Mouse (Mus musculus) hindbrain, embryonic 11.5 days (tissue): ENCODE measurements at regions not wholly inside any gene's neighbourhood (a gene's known extent, or its start where the extent isn't known, plus 50 kb on each side); places are given as distances from the start of the nearest gene placed in this dataset.

Experiments used
- ATAC-seq: fragments of 200-750 bp; cut with Nextera tagmentation; 2 replicates; pipeline ENCODE4 v1.8.0; 2017; ENCODE audit warnings: mild to moderate bottlenecking, moderate TSS enrichment, moderate library complexity; ENCODE audit not compliant: low FRiP score
- DNase-seq: peaks from one replicate; pipeline ENCODE4 v3.0.0-alpha.2; 2015; ENCODE audit warnings: low spot score
- H3K27ac ChIP-seq: fragments of 300-500 bp; sonication (generic); 2 replicates; pipeline ENCODE4 v1.5.1; 2014; ENCODE audit warnings: mild to moderate bottlenecking, low read depth, low read length
- H3K27me3 ChIP-seq: fragments of 300-500 bp; sonication (generic); 2 replicates; pipeline ENCODE4 v1.6.1; 2014; ENCODE audit warnings: mild to moderate bottlenecking, low read length, moderate library complexity, mixed read lengths; ENCODE audit not compliant: control insufficient read depth, insufficient read depth
- H3K36me3 ChIP-seq: fragments of 300-500 bp; sonication (generic); 2 replicates; pipeline ENCODE4 v1.6.1; 2014; ENCODE audit warnings: mild to moderate bottlenecking, low read length, moderate library complexity, mixed read lengths; ENCODE audit not compliant: control insufficient read depth, insufficient read depth
- H3K4me1 ChIP-seq: fragments of 300-500 bp; sonication (generic); replicated peaks from 2 replicates; pipeline ENCODE4 v1.6.1; 2014; ENCODE audit warnings: low read length, mixed read lengths; ENCODE audit not compliant: control insufficient read depth, insufficient read depth
- H3K4me2 ChIP-seq: fragments of 300-500 bp; sonication (generic); replicated peaks from 2 replicates; pipeline ENCODE4 v1.6.1; 2014; ENCODE audit warnings: mild to moderate bottlenecking, low read depth, low read length
- H3K4me3 ChIP-seq: fragments of 300-500 bp; sonication (generic); 2 replicates; pipeline ENCODE4 v1.5.1; 2014; ENCODE audit warnings: low read depth, low read length
- H3K9ac ChIP-seq: fragments of 300-500 bp; sonication (generic); 2 replicates; pipeline ENCODE4 v1.6.1; 2014; ENCODE audit warnings: low read depth, low read length
- H3K9me3 ChIP-seq: fragments of 300-500 bp; sonication (generic); 2 replicates; pipeline ENCODE4 v1.6.1; 2016; ENCODE audit warnings: low read length; ENCODE audit not compliant: control insufficient read depth
- WGBS: fragments of 180-500 bp; shearing (Covaris S2); extraction: QIAGEN DNeasy Blood & Tissue Kit; methylation state at CpG from one replicate; pipeline ENCODE4 v1.1.7; 2014; 5-methylcytosine and 5-hydroxymethylcytosine counted together

GRCm38 (mm10) chr13:56359554-56359953 lies 63.2 kb upstream of the Cxcl14 start:
- ATAC-seq = no peak
- no peaks in the 10 kb centered on the region for H3K27me3 ChIP-seq
- H3K4me3 ChIP-seq = no peak overlapping the region
- no peaks in the 10 kb centered on the region for H3K9me3 ChIP-seq
- 90% methylated on average over 18 of the region's 18 CpGs for WGBS
- H3K36me3 ChIP-seq = no peaks in the 10 kb centered on the region
- H3K4me2 ChIP-seq = no peak overlapping the region
- DNase-seq = no peak
- H3K9ac ChIP-seq = no peak overlapping the region
- no peak overlapping the region for H3K27ac ChIP-seq
- H3K4me1 ChIP-seq = no peaks in the 10 kb centered on the region

GRCm38 (mm10) chr13:56360803-56361202 lies 64.5 kb upstream of the Cxcl14 start:
- H3K4me1 ChIP-seq = no peaks in the 10 kb centered on the region
- ATAC-seq = no peak
- H3K4me2 ChIP-seq = no peak overlapping the region
- no peak overlapping the region for H3K27ac ChIP-seq
- no peaks in the 10 kb centered on the region for H3K27me3 ChIP-seq
- H3K4me3 ChIP-seq = no peak overlapping the region
- no peaks in the 10 kb centered on the region for H3K36me3 ChIP-seq
- WGBS = 91% methylated on average over 2 of the region's 2 CpGs
- no peak for DNase-seq
- no peak overlapping the region for H3K9ac ChIP-seq
- H3K9me3 ChIP-seq = no peaks in the 10 kb centered on the region

- H3K4me3 ChIP-seq = no peak overlapping the region
- H3K27me3 ChIP-seq = no peaks in the 10 kb centered on the region
- H3K36me3 ChIP-seq = no peaks in the 10 kb centered on the region
- no peaks in the 10 kb centered on the region for H3K4me1 ChIP-seq
- DNase-seq (no peak), ATAC-seq (no peak)
- H3K9ac ChIP-seq = no peak overlapping the region
- no peak overlapping the region for H3K27ac ChIP-seq
- H3K4me2 ChIP-seq = no peak overlapping the region
- WGBS = 77% methylated on average over 4 of the region's 4 CpGs
- no peaks in the 10 kb centered on the region for H3K9me3 ChIP-seq
These were observed 64.2 kb upstream of the Gm3045 start for GRCm38 (mm10) chr13:56362238-56362637.

GRCm38 (mm10) chr13:56362646-56363045 lies 63.7 kb upstream of the Gm3045 start:
- Histone ChIP-seq H3K27me3 (no peaks in the 10 kb centered on the region), H3K4me3 (no peak overlapping the region), H3K4me2 (no peak overlapping the region), H3K27ac (no peak overlapping the region), H3K36me3 (no peaks in the 10 kb centered on the region), H3K9ac (no peak overlapping the region), H3K9me3 (no peaks in the 10 kb centered on the region), H3K4me1 (no peaks in the 10 kb centered on the region)
- WGBS = 39% methylated on average over 13 of the region's 13 CpGs
- DNase-seq (peak; percentile 12), ATAC-seq (no peak)

GRCm38 (mm10) chr13:56369600-56369999 lies 56.8 kb upstream of the Gm3045 start:
- Histone ChIP-seq H3K9me3 (no peaks in the 10 kb centered on the region), H3K4me2 (no peak overlapping the region), H3K27ac (no peak overlapping the region), H3K36me3 (no peaks in the 10 kb centered on the region), H3K4me1 (no peaks in the 10 kb centered on the region), H3K27me3 (no peaks in the 10 kb centered on the region), H3K9ac (no peak overlapping the region), H3K4me3 (no peak overlapping the region)
- DNase-seq (no peak), ATAC-seq (no peak)
- WGBS = 85% methylated on average over 2 of the region's 2 CpGs

- Histone ChIP-seq H3K9me3 (no peaks in the 10 kb centered on the region), H3K4me3 (no peak overlapping the region), H3K4me1 (no peaks in the 10 kb centered on the region), H3K27me3 (no peaks in the 10 kb centered on the region), H3K27ac (no peak overlapping the region), H3K36me3 (no peaks in the 10 kb centered on the region), H3K9ac (no peak overlapping the region), H3K4me2 (no peak overlapping the region)
- ATAC-seq = no peak
- WGBS = 24% methylated on average over 5 of the region's 5 CpGs
- no peak for DNase-seq
These were observed 55.0 kb upstream of the Gm3045 start for GRCm38 (mm10) chr13:56371374-56371773.

- WGBS = 80% methylated on average over 20 of the region's 20 CpGs
- no peak for ATAC-seq
- Histone ChIP-seq H3K4me1 (no peaks in the 10 kb centered on the region), H3K4me2 (no peak overlapping the region), H3K9me3 (no peaks in the 10 kb centered on the region), H3K9ac (no peak overlapping the region), H3K36me3 (no peaks in the 10 kb centered on the region), H3K27me3 (no peaks in the 10 kb centered on the region), H3K27ac (no peak overlapping the region), H3K4me3 (no peak overlapping the region)
- no peak for DNase-seq
These were observed 54.2 kb upstream of the Gm3045 start for GRCm38 (mm10) chr13:56372003-56372725.

GRCm38 (mm10) chr13:56372727-56373126 lies 53.7 kb upstream of the Gm3045 start:
- Histone ChIP-seq H3K36me3 (no peaks in the 10 kb centered on the region), H3K4me2 (no peak overlapping the region), H3K9ac (no peak overlapping the region), H3K9me3 (no peaks in the 10 kb centered on the region), H3K4me1 (no peaks in the 10 kb centered on the region), H3K4me3 (no peak overlapping the region), H3K27me3 (no peaks in the 10 kb centered on the region), H3K27ac (no peak overlapping the region)
- ATAC-seq = no peak
- DNase-seq = peak; percentile 43
- 82% methylated on average over 6 of the region's 6 CpGs for WGBS
